Mouse (Mus musculus): ENCODE data around the gene Fkbp6. TPM values are rescaled to one million over a fixed set of nuclear protein-coding genes. Genes with fewer than 3 reads are reported as not detected.

Fkbp6 gene
- polyA plus RNA-seq, 1 experiment from 2014 or later, result not detected

DNA sequence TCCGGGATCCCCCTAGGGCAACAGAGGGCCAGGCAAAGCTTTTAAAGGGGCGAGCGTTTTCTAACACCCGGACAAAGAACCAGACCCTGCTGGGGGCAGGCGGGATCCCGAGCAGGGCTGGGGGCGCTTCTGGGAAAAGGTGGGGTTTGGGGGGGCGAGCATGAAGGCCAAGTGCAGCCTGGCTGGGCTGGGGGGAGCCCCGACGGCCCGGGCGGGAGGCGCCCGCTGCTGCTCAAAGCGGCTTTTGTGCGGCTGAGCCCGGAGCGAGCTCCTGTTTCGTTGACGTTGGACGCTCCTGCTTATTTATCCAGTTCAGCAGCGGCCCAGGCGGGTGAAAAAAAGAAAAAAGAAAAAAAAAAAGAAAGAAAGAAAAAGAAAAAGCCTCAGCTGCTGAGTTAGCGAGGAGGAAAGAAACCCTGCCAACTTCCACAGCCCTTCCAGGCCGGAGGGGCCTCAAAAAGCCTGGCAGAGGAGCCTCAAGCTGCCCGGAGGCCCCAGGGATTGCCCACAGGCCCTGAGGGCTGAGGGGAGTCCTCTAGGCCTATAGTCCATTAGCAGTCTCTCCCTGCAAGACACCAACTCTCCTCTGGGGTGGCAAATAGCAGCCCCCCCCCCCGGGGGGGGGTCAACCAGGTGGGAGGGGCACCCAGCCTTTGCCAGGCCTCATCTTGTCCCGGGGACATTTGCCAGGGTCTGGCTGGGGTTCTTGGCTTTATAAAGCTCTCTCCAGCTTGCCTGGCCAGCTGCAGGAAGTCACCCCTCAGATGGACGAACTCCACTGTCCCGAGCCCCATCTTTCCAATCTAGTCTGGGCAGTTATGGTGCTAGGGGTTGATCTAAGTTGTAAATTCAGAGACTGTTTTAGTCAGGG lies 91.3 kb downstream of the Fkbp6 start:
- no peak for DNase-seq (ENCODE audit: low read depth, low spot score)
- no peaks in the 10 kb centered on the region for H3K27me3 ChIP-seq
- CTCF ChIA-PET, result interaction anchor here (0.7 kb wide), 1 partner anchor 39 kb away, joined by 3 read pairs; no protein-coding TSS in a partner anchor
- in situ Hi-C loops (cut with MboI; ENCODE audit: low pct_unique_long_range_greater_than_20kb), result no loop called here
- ATAC-seq, result no peak
- no peak for TF ChIP-seq CTCF (IDR thresholded peaks at IDR 0.05)
- POLR2A ChIA-PET, result interaction anchor here (0.7 kb wide), 1 partner anchor 361 kb away, joined by 3 read pairs; no protein-coding TSS in a partner anchor

DNA sequence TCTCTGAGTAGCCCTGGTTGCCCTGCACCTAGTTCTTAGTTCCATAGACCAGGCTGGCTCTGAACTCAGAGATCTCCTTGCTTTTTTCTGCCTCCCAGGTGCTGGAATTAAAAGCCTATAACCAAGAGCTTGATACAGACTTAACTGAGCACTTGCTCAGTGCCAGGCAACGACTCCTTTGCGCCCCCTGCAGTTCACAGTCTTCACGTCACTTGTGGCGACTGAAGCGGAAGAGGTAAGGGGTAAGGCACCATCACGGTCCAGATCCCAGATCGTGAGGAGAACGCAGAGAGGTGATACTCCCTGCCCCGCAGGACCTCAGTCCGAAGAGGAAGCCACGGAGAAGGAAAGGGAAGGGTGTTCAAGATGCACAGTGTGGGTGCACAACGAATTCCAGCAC lies 92.3 kb downstream of the Fkbp6 start:
- no peaks in the 10 kb centered on the region for H3K27me3 ChIP-seq
- no peak for TF ChIP-seq CTCF (IDR thresholded peaks at IDR 0.05)
- ATAC-seq (no peak), DNase-seq (ENCODE audit: low read depth, low spot score) (no peak)
- in situ Hi-C loops (cut with MboI; ENCODE audit: low pct_unique_long_range_greater_than_20kb), result no loop called here
- POLR2A ChIA-PET, result no interaction called here
- CTCF ChIA-PET, result no interaction called here

DNA sequence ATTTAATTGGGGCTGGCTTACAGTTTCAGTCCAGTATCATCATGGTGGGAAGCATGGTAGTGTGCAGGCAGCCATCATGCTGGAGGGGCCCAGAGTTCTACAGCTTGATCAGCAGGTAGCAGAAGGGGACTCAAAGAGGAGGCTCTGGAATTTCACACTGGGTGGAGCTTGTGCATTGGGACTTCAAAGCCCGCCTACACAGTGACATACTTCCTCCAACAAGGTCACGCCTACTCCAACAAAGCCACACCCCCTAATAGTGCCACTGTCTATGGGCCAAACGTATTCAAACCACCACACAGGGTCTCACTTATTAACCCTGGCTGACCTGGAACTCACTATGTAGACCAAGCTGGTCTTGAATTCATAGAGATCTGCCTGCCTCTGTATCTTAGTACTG lies 93.7 kb downstream of the Fkbp6 start:
- DNase-seq (ENCODE audit: low read depth, low spot score) (no peak), ATAC-seq (no peak)
- ChIA-PET POLR2A (no interaction called here), CTCF (no interaction called here)
- in situ Hi-C loops (cut with MboI; ENCODE audit: low pct_unique_long_range_greater_than_20kb), result no loop called here
- TF ChIP-seq CTCF (IDR thresholded peaks at IDR 0.05), result no peak
- H3K27me3 ChIP-seq, result no peaks in the 10 kb centered on the region

DNA sequence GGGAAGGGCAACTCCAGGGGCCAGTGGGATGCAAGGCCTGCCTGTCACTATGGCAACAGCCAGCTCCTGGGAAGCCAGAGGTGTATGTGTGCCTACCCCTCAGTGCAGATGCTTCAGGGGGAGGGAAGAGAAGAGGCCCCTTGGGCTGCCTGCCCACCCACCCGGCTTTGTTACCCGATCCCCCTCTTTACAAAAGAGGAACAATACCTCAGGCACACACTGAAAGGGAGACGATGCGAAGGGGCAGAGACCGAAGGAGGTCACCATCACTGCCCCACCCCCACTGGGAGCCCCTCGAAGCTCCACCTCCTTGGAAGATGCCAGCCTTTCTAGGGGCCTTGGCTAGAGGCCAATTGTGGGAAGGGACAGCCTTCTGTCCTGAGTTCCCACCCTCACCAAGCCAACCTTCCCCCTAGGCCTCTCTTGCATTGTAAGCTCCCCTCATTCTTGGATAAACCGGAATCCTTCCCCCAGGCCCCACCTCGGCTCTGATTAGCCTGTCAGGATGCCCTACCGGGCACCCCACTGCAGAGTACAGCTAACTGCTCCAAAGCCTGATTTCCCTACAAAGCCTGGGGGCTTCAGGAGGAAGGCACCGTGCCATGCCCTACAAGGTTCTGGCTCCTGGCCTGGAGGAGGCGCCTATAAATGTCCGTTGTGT lies 96.0 kb downstream of the Fkbp6 start:
- POLR2A ChIA-PET, result interaction anchor here (0.6 kb wide), 1 partner anchor 40 kb away, joined by 3 read pairs; no protein-coding TSS in a partner anchor
- no peak for TF ChIP-seq CTCF (IDR thresholded peaks at IDR 0.05)

DNA sequence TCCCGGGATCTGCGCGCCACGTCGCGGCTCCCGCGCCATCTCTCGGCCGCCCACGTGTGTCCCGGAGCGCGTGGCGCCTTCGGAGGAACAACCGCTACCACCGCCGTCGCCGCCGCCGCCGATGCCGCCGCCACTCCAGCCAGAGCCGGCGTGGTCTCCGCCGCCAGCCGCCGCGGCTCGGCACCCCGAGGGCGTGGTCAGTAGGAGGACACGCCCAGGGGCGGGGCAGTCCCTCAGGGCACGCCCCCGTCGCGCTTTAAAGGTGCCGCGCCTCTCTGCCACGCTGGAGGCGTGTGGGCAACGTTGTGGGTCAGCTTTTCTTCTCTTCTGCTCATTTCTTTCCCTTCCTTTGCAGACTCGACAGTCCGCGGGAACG lies 98.8 kb downstream of the Fkbp6 start, which contains the start of gene Fzd9:
TSS of gene Fzd9 (minus strand) at position 152 of the 376 bp plus-strand sequence.
- ChIA-PET POLR2A (interaction anchor here (0.6 kb wide), 1 partner anchor 9 kb away, joined by 3 read pairs; no protein-coding TSS in a partner anchor), CTCF (no interaction called here)
- ATAC-seq, result peak; percentile 66
- no peak for TF ChIP-seq CTCF (IDR thresholded peaks at IDR 0.05)
- H3K27me3 ChIP-seq, result no peaks in the 10 kb centered on the region
- in situ Hi-C loops (cut with MboI; ENCODE audit: low pct_unique_long_range_greater_than_20kb), result no loop called here
- DNase-seq (ENCODE audit: low read depth, low spot score), result no peak

More for the DNA sequence above, 96.0 kb downstream of the Fkbp6 start:
- CTCF ChIA-PET, result interaction anchor here (1.1 to 1.4 kb wide), 2 partner anchors 17 to 33 kb away, joined by 3 read pairs; no protein-coding TSS in a partner anchor
- no peaks in the 10 kb centered on the region for H3K27me3 ChIP-seq
- no peak for DNase-seq (ENCODE audit: low read depth, low spot score)
- no peak for ATAC-seq
- in situ Hi-C loops (cut with MboI; ENCODE audit: low pct_unique_long_range_greater_than_20kb), result no loop called here

DNA sequence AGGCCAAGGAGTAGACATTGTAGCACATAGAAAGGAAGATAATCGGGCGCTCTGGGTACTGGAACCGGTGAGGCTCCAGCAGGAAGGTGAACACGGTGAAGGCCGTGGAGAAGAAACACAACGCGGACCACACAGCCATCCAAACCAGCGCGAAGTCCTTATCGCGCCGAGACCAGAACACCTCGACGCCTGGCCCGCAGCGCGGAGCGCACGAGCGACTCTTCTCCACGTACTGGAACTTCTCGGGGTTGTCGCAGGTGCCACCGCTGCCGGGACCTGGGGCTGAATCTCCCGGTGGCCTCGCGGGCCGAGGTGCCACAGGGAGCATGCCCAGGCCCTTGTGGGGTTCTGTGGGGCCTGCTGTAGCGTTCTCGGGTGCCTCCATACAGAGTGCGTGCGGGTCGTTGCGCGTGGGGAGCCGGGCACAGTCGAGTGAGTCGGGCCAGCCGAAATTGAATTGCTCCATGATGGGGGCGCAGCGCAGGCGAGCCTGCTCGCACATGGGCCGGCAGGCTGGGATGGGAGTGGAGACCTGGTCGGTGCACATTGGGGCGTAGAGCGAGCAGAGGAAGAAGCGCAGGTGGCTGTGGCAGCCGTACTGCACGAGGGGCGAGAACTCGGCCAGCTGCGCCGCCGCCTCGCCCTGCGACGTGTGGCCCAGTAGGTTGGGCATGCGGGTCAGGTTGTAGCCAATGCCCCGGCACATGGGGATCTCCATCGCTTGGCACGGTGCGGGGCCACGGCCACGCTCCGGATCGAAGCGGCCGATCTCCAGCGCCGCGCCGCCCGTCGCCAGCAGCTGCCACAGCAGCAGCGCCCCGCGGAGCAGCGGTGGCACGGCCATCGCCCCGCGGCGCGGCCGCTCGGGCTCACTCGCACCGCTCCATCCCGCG lies 99.4 kb downstream of the Fkbp6 start:
- ATAC-seq (peak; percentile 40), DNase-seq (ENCODE audit: low read depth, low spot score) (no peak)
- ChIA-PET CTCF (no interaction called here), POLR2A (interaction anchor here (0.6 kb wide), 1 partner anchor 8 kb away, joined by 3 read pairs; no protein-coding TSS in a partner anchor)
- H3K27me3 ChIP-seq, result no peaks in the 10 kb centered on the region
- in situ Hi-C loops (cut with MboI; ENCODE audit: low pct_unique_long_range_greater_than_20kb), result no loop called here
- no peak for TF ChIP-seq CTCF (IDR thresholded peaks at IDR 0.05)

DNA sequence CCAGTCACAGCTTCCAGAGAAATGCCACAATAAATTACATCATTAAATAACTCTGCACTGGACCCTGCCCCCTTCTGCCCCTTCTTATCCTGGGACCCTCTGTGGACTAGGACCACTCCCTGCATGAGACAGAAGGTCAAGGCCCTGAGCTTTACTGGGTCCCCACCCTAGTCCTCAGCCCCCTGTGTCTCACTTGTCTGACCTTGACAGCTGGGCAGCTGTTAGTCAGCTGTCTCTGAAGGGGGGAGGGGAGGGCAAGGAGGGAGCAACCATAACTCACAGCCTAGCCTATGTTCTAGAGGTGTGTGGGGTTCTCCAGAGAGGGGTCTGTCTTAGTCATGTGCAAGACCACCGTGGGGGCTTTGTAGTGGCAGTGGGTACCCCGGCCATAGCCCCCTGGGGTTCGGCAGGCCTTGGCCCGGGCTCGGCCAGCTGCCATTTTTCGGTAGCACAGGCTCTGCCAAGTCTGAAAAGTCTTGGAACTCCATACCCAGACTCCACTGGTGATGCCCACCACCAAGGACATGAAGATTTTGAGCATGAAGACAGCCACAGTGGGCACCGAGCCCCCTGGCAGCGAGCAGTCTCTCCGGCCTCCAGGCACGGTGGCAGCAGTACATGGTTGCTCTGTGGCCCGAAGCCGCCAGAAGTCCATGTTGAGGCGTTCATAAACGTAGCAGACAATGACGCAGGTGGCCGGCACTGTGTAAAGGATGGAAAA lies 100.7 kb downstream of the Fkbp6 start:
- POLR2A ChIA-PET, result no interaction called here
- CTCF ChIA-PET, result no interaction called here
- DNase-seq (ENCODE audit: low read depth, low spot score) (no peak), ATAC-seq (no peak)
- H3K27me3 ChIP-seq, result no peaks in the 10 kb centered on the region
- in situ Hi-C loops (cut with MboI; ENCODE audit: low pct_unique_long_range_greater_than_20kb), result no loop called here
- TF ChIP-seq CTCF (IDR thresholded peaks at IDR 0.05), result no peak

DNA sequence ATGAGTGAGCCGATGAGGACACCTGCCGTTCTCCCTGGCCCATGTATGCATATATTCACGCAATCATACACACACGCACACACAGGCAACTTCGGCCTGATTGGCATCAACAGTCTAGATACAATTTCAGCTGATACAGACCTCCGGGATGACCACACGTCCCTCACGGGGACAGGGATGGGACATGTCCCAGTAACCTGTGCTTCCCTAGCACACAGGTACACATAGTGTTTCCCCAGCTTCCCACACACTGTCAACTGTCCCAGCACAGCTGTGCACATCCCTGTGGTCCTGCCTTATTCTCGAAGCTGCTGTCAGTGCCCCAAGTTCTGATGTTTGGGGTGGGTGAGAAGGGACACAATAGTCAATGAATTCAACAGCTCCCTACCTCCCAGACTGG lies 102.5 kb downstream of the Fkbp6 start:
- in situ Hi-C loops (cut with MboI; ENCODE audit: low pct_unique_long_range_greater_than_20kb), result no loop called here
- no peak for ATAC-seq
- ChIA-PET POLR2A (no interaction called here), CTCF (no interaction called here)
- DNase-seq (ENCODE audit: low read depth, low spot score), result no peak
- TF ChIP-seq CTCF (IDR thresholded peaks at IDR 0.05), result no peak
- no peaks in the 10 kb centered on the region for H3K27me3 ChIP-seq

DNA sequence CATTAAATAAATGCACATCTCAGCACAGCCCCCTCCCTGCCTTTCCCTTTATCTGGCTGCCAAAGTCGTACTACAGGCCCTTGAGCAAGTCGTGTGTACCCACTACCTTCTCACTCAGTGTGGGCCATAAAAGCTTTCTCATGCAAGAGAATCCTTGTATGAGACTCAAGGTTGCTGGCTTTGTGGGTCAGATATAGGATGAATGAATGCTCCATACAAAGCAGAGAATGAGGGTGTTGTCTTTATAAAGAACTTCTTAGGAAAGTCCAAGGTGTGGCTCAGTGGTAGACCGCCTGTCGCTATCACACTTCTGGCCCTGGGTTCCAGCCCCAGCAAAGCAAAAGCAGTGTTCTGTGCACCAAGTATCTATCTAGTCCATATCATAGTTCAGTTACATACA lies 103.3 kb downstream of the Fkbp6 start:
- no peak for TF ChIP-seq CTCF (IDR thresholded peaks at IDR 0.05)
- no peaks in the 10 kb centered on the region for H3K27me3 ChIP-seq
- in situ Hi-C loops (cut with MboI; ENCODE audit: low pct_unique_long_range_greater_than_20kb), result no loop called here
- ChIA-PET CTCF (interaction anchor here (1.6 kb wide), 1 partner anchor 42 kb away, joined by 6 read pairs; no protein-coding TSS in a partner anchor), POLR2A (no interaction called here)
- ATAC-seq (no peak), DNase-seq (ENCODE audit: low read depth, low spot score) (no peak)

DNA sequence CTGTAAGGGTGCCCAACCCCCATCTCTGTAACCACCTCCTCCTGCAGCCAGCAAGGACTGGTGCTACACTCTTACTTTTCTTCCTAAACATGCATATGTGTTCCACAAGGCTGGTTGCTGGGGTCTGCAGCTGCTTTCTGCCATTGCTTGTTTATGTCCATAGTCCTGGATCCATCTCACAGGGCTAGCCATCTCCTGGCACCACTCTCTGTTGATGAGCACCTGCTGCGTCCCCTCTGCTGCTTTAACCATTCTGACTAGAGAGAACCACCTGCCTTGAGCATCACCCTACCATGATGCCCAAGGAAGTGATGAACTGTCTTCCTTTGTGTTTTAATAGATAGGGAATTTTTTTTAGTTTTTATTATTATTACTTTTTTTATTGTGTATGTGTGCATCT lies 106.7 kb downstream of the Fkbp6 start:
- DNase-seq (ENCODE audit: low read depth, low spot score) (no peak), ATAC-seq (no peak)
- no peak for TF ChIP-seq CTCF (IDR thresholded peaks at IDR 0.05)
- H3K27me3 ChIP-seq, result no peaks in the 10 kb centered on the region
- POLR2A ChIA-PET, result no interaction called here
- CTCF ChIA-PET, result no interaction called here
- in situ Hi-C loops (cut with MboI; ENCODE audit: low pct_unique_long_range_greater_than_20kb), result no loop called here

Measured in Patski (cell line).